Mouse (Mus musculus) thymus, postnatal 25 days (tissue): ENCODE measurements around the gene Rapgef3.

Experiments
- DNase-seq: peaks from one replicate; pipeline ENCODE4 v3.0.0; 2022

Gene Rapgef3

DNA sequence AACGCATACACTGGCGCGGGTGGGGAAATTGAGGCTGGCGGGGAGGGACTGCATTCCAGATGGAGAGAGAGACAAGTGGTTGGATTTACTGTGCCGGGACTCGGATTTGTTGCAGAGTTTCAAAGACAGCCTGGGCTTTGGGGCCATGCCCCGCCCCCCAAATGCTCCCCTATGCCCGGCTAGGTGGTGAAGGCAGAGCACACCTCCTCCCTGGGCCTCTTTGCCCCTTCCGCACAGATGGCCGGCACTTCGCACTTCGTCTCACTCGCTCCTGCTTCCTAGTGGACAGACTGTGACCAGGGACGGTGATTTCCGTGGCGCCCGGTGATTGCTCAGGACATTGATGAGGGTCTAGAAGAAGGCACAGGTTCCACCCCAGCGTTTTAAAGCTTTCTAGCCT lies 420 bp upstream of the Rapgef3 start:
- no peak for DNase-seq

- no peak for DNase-seq
Measured at GRCm38 (mm10) chr15:97766594-97767279, 1.0 kb downstream of the Rapgef3 start.

- DNase-seq = no peak
Measured at GRCm38 (mm10) chr15:97766194-97766593, 1.6 kb downstream of the Rapgef3 start.

DNA sequence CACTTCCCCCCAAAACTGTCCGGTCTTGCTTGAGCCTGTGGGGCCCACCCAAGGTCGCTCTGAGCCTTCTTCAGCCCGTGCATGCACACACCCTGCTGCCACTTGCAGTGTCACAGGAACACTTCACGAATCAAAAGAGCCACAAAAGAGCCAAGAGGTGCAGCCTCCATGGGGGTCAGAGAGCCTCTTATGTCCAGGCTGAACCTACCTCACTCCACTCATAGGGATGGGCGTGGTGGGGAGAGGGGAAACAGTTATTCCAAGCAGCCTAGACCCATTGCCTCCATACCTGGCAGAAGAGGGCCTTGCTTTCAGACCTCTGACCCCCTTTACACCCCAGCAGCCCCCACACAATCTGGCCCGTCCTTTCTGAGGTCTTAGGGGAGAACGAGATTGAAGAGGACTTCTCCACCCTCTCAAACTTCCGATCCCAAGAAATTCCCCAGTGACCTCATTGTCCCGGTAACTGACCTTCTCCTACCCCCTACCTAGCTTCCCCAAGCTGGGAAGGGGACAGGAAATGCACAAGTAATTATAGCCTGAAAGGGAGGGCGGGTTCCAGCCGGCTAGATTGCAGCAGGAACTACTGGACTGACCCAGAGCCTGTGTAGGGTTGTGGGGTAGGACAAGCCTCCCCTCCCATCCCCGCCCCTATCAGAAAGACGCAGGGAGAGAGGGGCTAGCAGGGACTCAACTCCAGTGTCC lies 2.5 kb downstream of the Rapgef3 start:
- DNase-seq = no peak

- DNase-seq = no peak
Measured at GRCm38 (mm10) chr15:97764532-97764931, 3.2 kb downstream of the Rapgef3 start.

GRCm38 (mm10) chr15:97763256-97764049 lies 4.3 kb downstream of the Rapgef3 start:
- DNase-seq = no peak

DNA sequence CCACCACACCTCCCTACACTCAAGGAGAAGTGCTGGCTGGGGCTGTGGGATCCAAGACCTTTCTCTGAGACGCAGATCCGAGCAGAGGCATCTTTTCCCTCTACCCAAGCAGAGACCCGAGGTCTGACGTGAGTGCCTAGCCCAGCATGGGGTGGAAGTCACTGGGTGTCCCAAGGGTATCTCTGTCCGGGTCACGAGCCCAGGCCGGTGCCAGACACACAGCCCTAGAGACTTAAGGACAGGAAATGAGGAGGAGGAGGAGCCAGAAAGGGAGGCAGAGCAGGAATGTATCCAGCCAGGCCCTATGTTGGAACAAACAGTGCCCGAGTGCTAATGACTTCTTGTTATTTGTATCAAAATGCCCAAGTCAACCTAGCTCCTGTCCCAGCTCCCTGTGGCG lies 5.0 kb downstream of the Rapgef3 start:
- no peak for DNase-seq

DNA sequence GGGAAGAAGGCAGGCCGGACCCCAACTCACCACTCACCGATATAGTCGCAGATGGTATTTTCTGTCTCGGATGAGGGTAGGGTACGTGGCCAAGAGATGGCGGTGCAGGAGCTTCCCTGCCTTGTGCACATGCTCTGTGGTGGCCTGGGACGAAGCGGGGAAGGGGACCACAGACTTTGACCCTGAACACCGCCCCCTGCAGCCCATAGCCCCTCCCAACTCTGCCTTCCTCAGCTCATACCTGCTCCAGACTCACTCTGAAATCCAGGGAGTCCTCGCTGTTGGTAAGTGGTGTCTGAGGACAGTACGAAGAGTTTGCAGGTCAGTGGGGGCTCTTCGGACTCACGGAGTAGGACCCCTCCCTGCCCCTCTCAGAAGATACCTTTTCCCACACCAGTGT lies 6.3 kb downstream of the Rapgef3 start:
- no peak for DNase-seq

DNA sequence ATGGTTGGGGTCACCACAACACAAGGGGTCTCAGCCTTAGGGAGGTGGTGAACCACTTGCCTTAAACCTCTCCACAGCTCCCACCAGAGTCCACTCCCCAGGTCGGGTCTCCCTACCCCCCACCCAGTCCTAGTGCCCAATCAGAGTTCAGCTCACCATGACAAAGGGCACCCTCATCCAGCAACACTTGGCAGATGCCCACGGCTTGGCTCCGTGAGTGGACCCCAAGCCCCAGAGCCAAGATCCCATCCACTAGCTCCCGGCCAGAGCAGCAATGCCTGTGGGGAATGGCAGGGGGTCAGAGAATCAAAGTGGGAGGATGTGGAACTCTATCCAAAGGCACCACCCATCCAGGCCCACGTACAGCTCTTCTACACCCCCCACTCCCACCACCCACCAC lies 6.8 kb downstream of the Rapgef3 start:
- no peak for DNase-seq

DNA sequence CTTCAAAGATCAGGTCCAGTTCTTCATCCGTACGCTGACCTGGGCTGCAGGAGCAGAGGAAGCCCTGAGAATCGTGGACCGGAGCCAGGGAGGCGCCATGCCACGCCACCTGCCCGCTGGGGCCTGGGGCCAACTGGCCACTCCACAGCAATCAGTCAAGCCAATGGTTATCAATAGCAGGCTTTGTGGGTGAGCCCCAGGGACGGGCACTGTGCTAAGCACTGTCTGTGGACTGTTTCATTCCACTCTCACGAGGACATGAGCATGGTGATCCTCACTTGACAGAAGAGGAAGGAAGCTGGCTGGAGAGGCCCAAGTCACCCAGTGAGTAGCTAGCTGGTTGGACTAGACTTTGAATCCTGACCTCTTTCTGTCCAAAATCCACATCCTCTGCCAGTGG lies 7.8 kb downstream of the Rapgef3 start:
- DNase-seq = no peak

GRCm38 (mm10) chr15:97755361-97755760 lies 12.4 kb downstream of the Rapgef3 start:
- DNase-seq = no peak

- DNase-seq = no peak
Measured at GRCm38 (mm10) chr15:97754476-97754875, 13.3 kb downstream of the Rapgef3 start.

- no peak for DNase-seq
Measured at GRCm38 (mm10) chr15:97752491-97752890, 15.3 kb downstream of the Rapgef3 start.

DNA sequence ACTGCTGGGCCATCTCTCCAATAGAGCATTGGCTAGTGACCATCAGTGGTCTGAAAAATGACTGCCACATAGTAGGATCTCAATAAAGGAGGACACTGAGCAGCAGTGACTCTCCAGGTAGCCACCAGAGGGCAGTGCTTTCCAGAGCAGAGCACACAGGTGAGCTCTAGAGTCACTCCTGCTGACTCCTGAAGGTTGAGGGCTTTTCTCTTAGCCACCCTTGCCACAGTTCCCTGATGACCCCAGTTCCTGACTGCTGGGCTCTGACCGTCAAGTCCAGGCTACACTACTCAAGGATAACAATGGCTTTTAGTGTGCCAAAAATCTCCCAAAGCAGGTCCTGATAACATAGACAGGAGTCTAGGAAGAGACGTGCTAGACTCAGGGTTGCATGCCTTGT lies 16.1 kb downstream of the Rapgef3 start:
- DNase-seq = peak; percentile 76

DNA sequence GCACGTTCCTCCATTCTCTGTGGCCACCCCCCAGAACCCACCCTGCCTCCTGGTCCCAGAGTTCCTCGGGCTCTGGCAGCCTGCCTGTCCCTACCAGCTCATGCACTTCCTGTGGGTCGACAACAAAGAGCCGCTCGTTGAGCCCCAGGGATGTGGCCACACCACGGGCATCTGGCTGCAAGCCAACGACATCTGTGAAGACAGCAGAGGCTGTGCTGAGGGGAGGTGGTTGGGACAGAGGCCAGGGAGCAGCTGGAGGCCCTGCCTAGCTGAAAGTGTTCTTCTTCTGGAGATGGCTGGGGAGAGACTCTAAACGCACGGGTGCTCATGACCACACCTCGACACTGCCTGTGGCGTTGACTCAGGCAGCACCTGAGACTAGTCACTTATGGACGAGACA lies 17.1 kb downstream of the Rapgef3 start:
- DNase-seq = peak; percentile 84

DNA sequence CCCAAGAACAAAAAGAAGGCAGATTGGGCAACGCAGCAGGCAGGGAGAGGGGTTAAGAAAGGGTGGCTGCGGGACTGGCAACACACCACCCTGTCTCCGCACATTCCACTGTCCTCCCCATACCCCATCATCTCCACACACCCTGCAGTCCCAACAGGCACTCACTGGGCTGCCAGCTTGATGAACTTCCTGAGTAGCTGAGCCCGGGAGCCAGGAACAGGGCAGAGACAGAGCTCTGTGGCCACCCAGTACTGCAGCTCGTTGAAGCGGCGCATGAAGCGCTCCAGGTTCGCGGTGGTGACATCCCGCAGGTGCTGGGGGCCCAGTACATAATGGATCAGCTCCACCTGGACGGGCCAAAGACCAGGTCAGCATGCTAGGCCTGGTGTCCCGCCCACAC lies 17.9 kb downstream of the Rapgef3 start:
- peak; percentile 72 for DNase-seq

- DNase-seq = no peak
Measured at GRCm38 (mm10) chr15:97749397-97749796, 18.4 kb downstream of the Rapgef3 start.

GRCm38 (mm10) chr15:97748964-97749363 lies 18.8 kb downstream of the Rapgef3 start:
- DNase-seq = no peak

DNA sequence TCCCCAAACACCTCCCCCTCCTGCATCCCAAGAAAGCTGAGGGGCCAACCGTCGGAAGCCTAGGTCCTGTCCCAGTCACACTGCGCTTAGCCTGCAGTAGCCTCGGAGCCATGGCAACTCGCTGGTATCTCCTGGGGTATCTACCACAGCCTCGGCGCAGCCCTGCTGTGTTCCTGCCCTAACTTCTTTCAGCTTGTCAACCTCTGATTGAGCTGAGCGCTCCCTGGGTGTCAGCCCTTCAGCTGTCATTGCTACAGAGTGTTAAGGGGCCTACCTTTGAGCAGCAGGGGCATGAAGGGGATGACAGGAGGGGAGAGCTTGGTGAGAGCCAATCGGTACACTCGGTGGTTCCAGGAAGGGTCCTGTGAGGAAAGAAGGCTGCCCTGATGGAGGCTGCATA lies 19.5 kb downstream of the Rapgef3 start:
- peak; percentile 82 for DNase-seq

DNA sequence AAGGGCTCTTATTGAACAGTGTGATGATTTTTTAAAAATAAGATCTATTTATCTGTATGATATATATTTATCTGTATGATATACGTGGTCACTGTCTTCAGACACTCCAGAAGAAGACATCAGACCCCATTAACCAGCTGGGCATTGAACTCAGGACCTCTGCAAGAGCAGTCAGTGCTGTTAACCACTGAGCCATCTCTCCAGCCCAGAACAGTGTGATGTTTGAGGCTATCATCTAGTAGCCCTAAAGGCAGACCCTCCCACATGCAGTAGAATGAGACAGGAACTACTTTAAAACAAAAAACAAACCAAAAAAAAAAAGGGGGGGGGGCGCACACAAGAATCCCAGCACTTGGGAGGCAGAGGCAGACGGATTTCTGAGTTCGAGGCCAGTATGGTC lies 20.3 kb downstream of the Rapgef3 start:
- DNase-seq = no peak

DNA sequence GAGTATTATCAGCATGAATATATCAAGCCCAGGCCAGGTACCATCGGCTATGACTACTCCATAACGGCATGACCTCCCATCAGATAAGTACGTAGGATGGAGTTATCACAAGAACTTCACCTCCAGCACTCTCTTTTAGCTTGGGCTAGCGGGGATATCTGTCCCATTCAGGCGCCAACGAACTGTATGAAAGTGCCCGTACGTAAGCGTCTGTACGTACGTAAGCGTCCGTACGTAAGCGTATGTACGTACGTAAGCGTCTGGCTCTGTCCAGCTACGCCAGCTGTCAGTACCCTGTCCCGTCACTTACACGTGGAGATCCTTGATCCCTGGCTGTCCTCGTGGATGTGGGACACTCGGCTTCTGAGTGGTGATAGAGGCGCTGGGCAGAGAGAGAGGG lies 21.0 kb downstream of the Rapgef3 start:
- no peak for DNase-seq

DNA sequence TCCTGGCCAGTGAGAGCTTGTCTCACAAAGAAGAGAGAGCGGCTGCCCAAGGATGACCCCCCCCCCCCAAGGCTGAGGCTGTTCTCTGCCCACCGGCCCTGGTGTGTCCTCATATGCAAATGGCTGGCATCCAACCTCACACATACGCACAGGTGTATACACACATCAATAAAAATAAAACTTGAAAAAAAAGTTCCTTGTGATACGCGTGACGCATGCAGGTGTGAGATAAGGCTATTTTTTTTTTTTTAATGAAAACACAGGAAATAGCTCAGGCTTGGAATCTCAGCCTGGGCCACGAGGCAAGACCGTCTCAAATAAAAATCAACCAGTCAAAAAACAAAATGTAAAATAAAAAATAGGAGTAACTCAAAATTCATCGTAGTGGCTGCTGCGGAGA lies 21.5 kb downstream of the Rapgef3 start:
- DNase-seq = no peak

- DNase-seq = no peak
Measured at GRCm38 (mm10) chr15:97745331-97745730, 22.4 kb downstream of the Rapgef3 start.

DNA sequence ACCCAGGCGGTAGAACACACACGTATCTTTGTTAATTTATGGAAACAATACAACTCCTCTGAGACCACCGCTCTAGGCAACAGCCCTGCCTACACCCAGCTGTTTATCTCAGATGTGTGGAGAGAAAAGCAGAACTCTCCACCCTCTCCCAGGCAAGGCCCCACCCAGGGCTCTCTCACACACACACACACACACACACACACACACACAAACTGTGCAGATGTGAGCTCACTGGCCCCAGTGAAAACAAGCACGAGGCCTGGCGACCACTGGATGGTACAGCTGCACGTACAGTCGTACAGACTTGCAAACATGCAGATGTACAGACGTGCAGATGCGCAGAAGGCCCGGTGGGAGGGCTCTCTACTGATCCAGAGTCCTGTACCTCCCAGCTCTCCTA lies 22.8 kb downstream of the Rapgef3 start:
- peak; percentile 69 for DNase-seq
